ENCODE assay signal across 8 mouse cellular contexts in genomic region chr9:79792841-79793835, GRCm38 (mm10). TPM values are rescaled to one million over a fixed set of nuclear protein-coding genes. Genes with fewer than 3 reads are reported as not detected.
DNase-seq lines count a peak whose midpoint lies in the region; ATAC-seq and TF ChIP-seq lines count a peak whose summit lies in the region.

Gene Tmem30a, minus strand, starts transcription at chr9:79793507.

- peak; percentile 68 for ATAC-seq in activated CD4-positive, CD25-positive, alpha-beta regulatory T cell, adult 4 months

- no peak for TF ChIP-seq CTCF in cortical plate, adult 2 months (IDR thresholded peaks at IDR 0.05; ENCODE audit: extremely low read depth, insufficient read depth, low read length)

- H3K4me3 ChIP-seq in cortical plate, adult 2 months (ENCODE audit: insufficient read depth, low read length): peak within 1 kb of the TSS; percentile 99
- H3K4me3 ChIP-seq in megakaryocyte, embryonic 14.5 days (replicated peaks): peak within 1 kb of the TSS; percentile 100

- H3K27me3 ChIP-seq in megakaryocyte, embryonic 14.5 days (replicated peaks): no peaks in the 10 kb centered on the region

- DNase-seq in gastrocnemius, adult 8-10 months (ENCODE audit: low spot score in 2 of 2): peak; percentile 91 to 96
- peak; percentile 77 for DNase-seq in hindlimb bud, embryonic 11.5 days (ENCODE audit: extremely low spot score, low read depth, low spot score)
- DNase-seq in left cerebral cortex, adult 8-10 months (ENCODE audit: low spot score in 2 of 2): peak; percentile 82 to 97
- peak; percentile 97 to 98 for DNase-seq in right cerebral cortex, postnatal 10 days (ENCODE audit: low spot score in 2 of 2)
- peak; percentile 91 for DNase-seq in urinary bladder, postnatal 25 days (ENCODE audit: low spot score)

- no peaks in the 10 kb centered on the region for H3K36me3 ChIP-seq in megakaryocyte, embryonic 14.5 days (replicated peaks; ENCODE audit: low read length)

- peaks cover 5% of the 10 kb centered on the region; the same call in 1 of the 2 replicates for H3K4me1 ChIP-seq in cortical plate, adult 2 months (ENCODE audit: control insufficient read depth, insufficient read depth, low read length)
- peaks cover 49% of the 10 kb centered on the region for H3K4me1 ChIP-seq in megakaryocyte, embryonic 14.5 days

- peak within 1 kb of the TSS; percentile 80 for H3K27ac ChIP-seq in cortical plate, adult 2 months (ENCODE audit: insufficient read depth, low read length)

- peak; percentile 98 for TF ChIP-seq POLR2A in cortical plate, adult 2 months (IDR thresholded peaks at IDR 0.05; ENCODE audit: extremely low read depth, insufficient read depth, low read length)

- no peaks in the 10 kb centered on the region for H3K9me3 ChIP-seq in megakaryocyte, embryonic 14.5 days

RNA-seq across cellular contexts. Expression of gene Tmem30a, which starts in this region (rescaled TPM):
- polyA plus RNA-seq in activated CD4-positive, CD25-positive, alpha-beta regulatory T cell, adult 4 months (2017; shearing (Covaris generic)): 10 to 100 TPM; 47.1 to 55.3 TPM
- polyA plus RNA-seq in cortical plate, adult 2 months (2012; rRNA removed): 112 and 118 TPM in 2 replicates
- total RNA-seq in gastrocnemius, adult 8-10 months (2022): 10 to 100 TPM; 64.3 to 86.5 (median 70.3) TPM
- 100 to 1,000 TPM; 254 to 287 (median 270) TPM for total RNA-seq in left cerebral cortex, adult 8-10 months (2022)
- 64.6 and 357 TPM in 2 replicates for polyA plus RNA-seq in megakaryocyte, embryonic 14.5 days (2012; ENCODE audit: insufficient read depth, low replicate concordance)

Comparison
In these comparisons a context has a peak if more than half of its experiments do, and no peak if none do; other contexts are left out.
1. Peak in every context shown above with its lines: DNase-seq, ATAC-seq, H3K4me3 ChIP-seq and H3K27ac ChIP-seq.